Mouse (Mus musculus) testis, adult 2 months (tissue): ENCODE data around the gene Bicdl2. TPM values are rescaled to one million over a fixed set of nuclear protein-coding genes. Genes with fewer than 3 reads are reported as not detected.

ENCODE experiments used
- H3K27ac ChIP-seq: fragments of 200-500 bp; 2 replicates; pipeline ENCODE4 v1.5.1; 2012; ENCODE audit warnings: low read depth, low read length; ENCODE audit not compliant: control insufficient read depth, insufficient read depth
- H3K27me3 ChIP-seq: fragments of 200-500 bp; 2 replicates; pipeline ENCODE4 v1.6.1; 2012; ENCODE audit warnings: mild to moderate bottlenecking, low read length, moderate library complexity; ENCODE audit not compliant: control insufficient read depth, insufficient read depth
- H3K36me3 ChIP-seq: fragments of 200-500 bp; 2 replicates; pipeline ENCODE4 v1.6.1; 2012; ENCODE audit warnings: mild to moderate bottlenecking, low read length; ENCODE audit not compliant: control insufficient read depth, insufficient read depth
- H3K4me1 ChIP-seq: fragments of 200-500 bp; 2 replicates; pipeline ENCODE4 v1.6.1; 2012; ENCODE audit warnings: low read length; ENCODE audit not compliant: control insufficient read depth, insufficient read depth
- H3K4me3 ChIP-seq: fragments of 200-500 bp; 2 replicates; pipeline ENCODE4 v1.5.1; 2012; ENCODE audit warnings: low read depth, mild to moderate bottlenecking, low read length, moderate library complexity, mixed read lengths; ENCODE audit not compliant: control insufficient read depth
- CTCF ChIP-seq: fragments of 200-500 bp; IDR thresholded peaks from 2 replicates; pipeline ENCODE4 v1.5.1; 2012; ENCODE audit warnings: low read depth, mild to moderate bottlenecking, inconsistent platforms, low read length, moderate library complexity; ENCODE audit not compliant: control insufficient read depth, insufficient read depth, insufficient replicate concordance
- POLR2A ChIP-seq: fragments of 200-500 bp; IDR thresholded peaks from 2 replicates; pipeline ENCODE4 v1.6.1; 2012; ENCODE audit warnings: low read depth, mild to moderate bottlenecking, inconsistent platforms, low read length, moderate library complexity; ENCODE audit not compliant: control insufficient read depth
- polyA plus RNA-seq: library from polyadenylated mRNA; depleted of rRNA; stranded (reverse); fragments of >200 nt; gene quantifications from 2 replicates; pipeline ENCODE4 v1.2.3, GENCODE M21; 2012

Bicdl2 gene
- polyA plus RNA-seq, 1 experiment = 1.5 TPM

GRCm38 (mm10) chr17:23682092-23682491 lies 21.8 kb downstream of the Bicdl2 start:
- TF ChIP-seq POLR2A (no peak), CTCF (no peak)
- H3K4me1 ChIP-seq = peaks cover 11% of the 10 kb centered on the region
- H3K4me3 ChIP-seq = no peak overlapping the region
- H3K36me3 ChIP-seq = no peaks in the 10 kb centered on the region
- no peak overlapping the region for H3K27ac ChIP-seq
- H3K27me3 ChIP-seq = no peaks in the 10 kb centered on the region; the same call in 1 of the 2 replicates

GRCm38 (mm10) chr17:23682530-23682929 lies 22.2 kb downstream of the Bicdl2 start:
- Histone ChIP-seq H3K36me3 (no peaks in the 10 kb centered on the region), H3K4me1 (peaks cover 7% of the 10 kb centered on the region), H3K27ac (no peak overlapping the region), H3K27me3 (no peaks in the 10 kb centered on the region; the same call in 1 of the 2 replicates), H3K4me3 (no peak overlapping the region)
- TF ChIP-seq POLR2A = no peak
- no peak for TF ChIP-seq CTCF

- Histone ChIP-seq H3K36me3 (no peaks in the 10 kb centered on the region), H3K27me3 (no peaks in the 10 kb centered on the region; the same call in 1 of the 2 replicates), H3K4me3 (no peak overlapping the region), H3K4me1 (peaks cover 5% of the 10 kb centered on the region), H3K27ac (no peak overlapping the region)
- TF ChIP-seq CTCF (no peak), POLR2A (no peak)
Measured at GRCm38 (mm10) chr17:23683226-23683625, 22.9 kb downstream of the Bicdl2 start.

- no peaks in the 10 kb centered on the region for H3K36me3 ChIP-seq
- no peak within 1 kb of the TSS for H3K4me3 ChIP-seq
- TF ChIP-seq POLR2A (no peak), CTCF (no peak)
- no peak within 1 kb of the TSS for H3K27ac ChIP-seq
- peaks cover 3% of the 10 kb centered on the region; the same call in 1 of the 2 replicates for H3K4me1 ChIP-seq
- H3K27me3 ChIP-seq = no peaks in the 10 kb centered on the region; the same call in 1 of the 2 replicates
Measured at GRCm38 (mm10) chr17:23683856-23684672, 23.8 kb downstream of the Bicdl2 start, which contains the start of gene Cldn9. TSS of gene Cldn9 (minus strand) at chr17:23684026.

GRCm38 (mm10) chr17:23694491-23694890 lies 34.2 kb downstream of the Bicdl2 start:
- H3K27ac ChIP-seq = no peak overlapping the region
- no peak for TF ChIP-seq CTCF
- TF ChIP-seq POLR2A = no peak
- no peaks in the 10 kb centered on the region; the same call in 1 of the 2 replicates for H3K4me1 ChIP-seq
- H3K27me3 ChIP-seq = no peaks in the 10 kb centered on the region
- H3K36me3 ChIP-seq = no peaks in the 10 kb centered on the region
- no peak overlapping the region for H3K4me3 ChIP-seq

- TF ChIP-seq CTCF (no peak), POLR2A (no peak)
- Histone ChIP-seq H3K27me3 (no peaks in the 10 kb centered on the region), H3K4me3 (no peak overlapping the region), H3K36me3 (no peaks in the 10 kb centered on the region), H3K27ac (no peak overlapping the region), H3K4me1 (peaks cover 7% of the 10 kb centered on the region)
Measured at GRCm38 (mm10) chr17:23695801-23696200, 35.5 kb downstream of the Bicdl2 start.

GRCm38 (mm10) chr17:23699131-23700077 lies 39.1 kb downstream of the Bicdl2 start:
- Histone ChIP-seq H3K4me1 (peaks cover 7% of the 10 kb centered on the region), H3K4me3 (peak overlapping the region; percentile 66), H3K27ac (no peak overlapping the region), H3K36me3 (no peaks in the 10 kb centered on the region), H3K27me3 (no peaks in the 10 kb centered on the region)
- TF ChIP-seq POLR2A (no peak), CTCF (no peak)
